Mouse (Mus musculus) megakaryocyte, embryonic 14.5 days (primary cell): ENCODE data around the gene Ror1. TPM values are rescaled to one million over a fixed set of nuclear protein-coding genes. Genes with fewer than 3 reads are reported as not detected.

Experiments
- H3K27me3 ChIP-seq: replicated peaks from 2 replicates; pipeline ENCODE3; 2012; ENCODE audit warnings: inconsistent platforms
- H3K36me3 ChIP-seq: replicated peaks from 2 replicates; pipeline ENCODE3; 2012; ENCODE audit warnings: low read length, inconsistent platforms, mixed read lengths
- H3K4me1 ChIP-seq: 2 replicates; pipeline ENCODE4 v1.6.1; 2012; ENCODE audit warnings: inconsistent platforms
- H3K4me3 ChIP-seq: replicated peaks from 2 replicates; pipeline ENCODE3; 2012; ENCODE audit warnings: moderate library complexity, mild to moderate bottlenecking, inconsistent platforms
- H3K9me3 ChIP-seq: 2 replicates; pipeline ENCODE4 v1.6.1; 2012; ENCODE audit warnings: inconsistent platforms
- FLI1 ChIP-seq: IDR thresholded peaks from 2 replicates; pipeline ENCODE4 v1.6.1; 2012; ENCODE audit warnings: low read length, inconsistent platforms, mixed read lengths
- GATA1 ChIP-seq: IDR thresholded peaks from 3 replicates; pipeline ENCODE4 v1.6.1; 2012; ENCODE audit warnings: mixed read lengths, low read length, inconsistent platforms, borderline replicate concordance
- polyA plus RNA-seq: library from polyadenylated mRNA; stranded (reverse); fragments of >175 nt; gene quantifications from 2 replicates; pipeline ENCODE4 v1.2.3, GENCODE M21; 2012; ENCODE audit warnings: low replicate concordance; ENCODE audit not compliant: insufficient read depth

Gene Ror1
- polyA plus RNA-seq, 1 experiment, result not detected

DNA sequence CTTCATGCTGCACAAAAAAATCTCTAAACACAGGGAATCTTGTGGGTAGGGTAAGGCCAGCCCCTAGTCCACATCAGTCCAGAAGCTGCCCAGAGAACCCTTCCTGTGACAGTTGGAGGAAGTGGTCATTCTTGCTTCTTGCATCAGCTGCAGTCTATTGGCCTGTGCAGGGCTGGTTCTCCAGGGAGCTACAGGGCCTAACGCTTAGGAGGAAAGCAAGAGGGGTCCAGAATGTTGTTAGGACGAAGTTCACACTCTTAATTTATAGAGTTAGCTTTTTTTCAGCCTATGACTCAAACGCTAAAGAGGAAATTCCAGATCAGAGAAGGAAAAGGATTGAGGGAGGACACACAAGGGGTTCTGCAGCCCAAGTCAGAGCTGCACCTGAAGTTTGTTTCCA is 351.3 kb downstream of the Ror1 start:
- Histone ChIP-seq H3K9me3 (peaks cover 10% of the 10 kb centered on the region), H3K27me3 (no peaks in the 10 kb centered on the region), H3K4me1 (no peaks in the 10 kb centered on the region), H3K4me3 (no peak overlapping the region), H3K36me3 (no peaks in the 10 kb centered on the region)
- TF ChIP-seq GATA1, result no peak
- no peak for TF ChIP-seq FLI1

DNA sequence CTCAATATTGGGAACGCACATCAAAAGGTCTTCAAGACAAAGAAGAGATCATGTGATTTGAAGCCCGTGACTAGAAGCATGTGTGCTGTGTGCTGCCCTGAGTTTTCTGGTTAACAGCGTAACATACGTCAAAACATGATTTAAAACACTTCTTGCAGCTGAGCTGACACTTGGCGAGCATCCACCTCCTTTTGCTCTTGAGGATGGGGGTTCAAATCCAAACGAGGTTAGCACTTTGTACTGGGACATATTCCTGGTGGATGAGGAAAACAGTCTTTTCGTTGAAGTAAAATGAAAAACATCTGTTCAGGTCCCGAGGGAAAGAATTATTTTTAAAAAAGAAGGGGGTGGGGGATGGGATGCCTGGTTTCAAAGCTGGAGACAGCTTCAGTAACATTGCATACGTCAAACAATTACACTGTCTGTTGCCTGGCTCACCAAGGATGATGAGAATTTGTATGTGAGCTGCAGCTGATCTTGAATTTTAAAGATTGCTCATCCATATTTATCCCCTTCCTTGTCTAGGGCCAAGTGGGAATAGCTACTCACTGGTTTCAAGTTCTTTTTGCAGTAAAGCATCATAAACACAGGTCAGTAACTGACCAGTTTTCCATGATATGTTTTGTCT is 367.0 kb downstream of the Ror1 start:
- no peak overlapping the region for H3K4me3 ChIP-seq
- H3K36me3 ChIP-seq, result no peaks in the 10 kb centered on the region
- no peaks in the 10 kb centered on the region for H3K27me3 ChIP-seq
- H3K4me1 ChIP-seq, result no peaks in the 10 kb centered on the region
- TF ChIP-seq GATA1 (no peak), FLI1 (no peak)
- H3K9me3 ChIP-seq, result no peaks in the 10 kb centered on the region

DNA sequence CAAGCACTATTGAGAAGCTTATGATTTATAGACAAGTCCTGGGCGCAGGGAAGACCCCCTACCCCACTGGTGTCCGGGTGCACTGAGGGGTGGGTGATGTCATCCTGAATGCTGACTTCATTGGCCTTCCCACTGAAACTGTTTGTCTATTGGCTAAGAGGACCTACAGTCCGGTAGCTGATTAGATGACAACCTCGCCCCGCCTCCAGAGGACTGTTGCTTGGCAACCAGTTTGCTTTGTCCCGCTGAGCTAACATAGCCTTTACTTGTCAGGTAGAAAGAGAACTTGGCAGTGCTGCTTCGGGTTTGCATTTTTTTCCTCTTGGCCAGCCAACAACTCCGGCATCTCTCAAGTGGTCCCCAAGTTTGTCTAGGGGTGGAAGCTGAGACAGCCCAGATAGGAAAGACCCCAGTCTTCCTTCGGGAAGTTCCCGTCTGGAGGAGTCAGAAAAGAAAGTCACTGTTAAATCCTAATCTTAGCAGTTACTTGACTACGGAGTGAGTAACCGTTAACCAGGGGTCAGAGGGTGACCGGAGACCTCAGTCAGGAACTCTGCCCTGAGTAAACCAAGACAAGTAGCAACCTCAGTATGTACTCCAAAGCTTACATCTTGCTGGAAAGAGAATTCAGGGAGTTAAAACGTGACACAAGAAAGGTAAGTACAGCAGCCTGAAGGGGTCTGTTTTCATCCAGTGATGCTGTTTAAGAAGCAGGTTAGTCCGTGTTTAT is 383.2 kb downstream of the Ror1 start, which contains the start of gene Ube2u:
Gene Ube2u, plus strand, starts transcription at position 258 of the 730 bp plus-strand sequence.
- no peaks in the 10 kb centered on the region for H3K27me3 ChIP-seq
- H3K36me3 ChIP-seq, result no peaks in the 10 kb centered on the region
- no peaks in the 10 kb centered on the region for H3K4me1 ChIP-seq
- TF ChIP-seq GATA1 (no peak), FLI1 (no peak)
- H3K4me3 ChIP-seq, result no peak within 1 kb of the TSS
- H3K9me3 ChIP-seq, result no peaks in the 10 kb centered on the region

DNA sequence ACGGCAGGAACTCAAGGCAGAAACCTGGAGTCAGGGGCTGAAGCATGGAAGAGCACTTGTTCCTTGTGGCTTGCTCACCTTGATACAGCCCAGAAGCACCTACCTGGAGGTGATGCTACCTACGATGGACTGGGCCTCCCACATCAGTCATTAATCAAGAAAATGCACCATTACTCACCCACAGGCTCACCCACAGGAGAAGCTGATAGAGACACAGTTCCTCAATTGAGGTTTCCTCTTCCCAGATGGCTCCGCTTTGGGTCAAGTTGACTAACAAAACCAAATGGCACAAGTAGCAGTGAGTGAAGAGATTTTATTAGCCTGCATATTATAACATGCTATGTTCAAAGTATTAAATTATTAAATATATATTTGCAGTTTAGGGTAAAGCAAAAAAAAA is 392.9 kb downstream of the Ror1 start:
- no peaks in the 10 kb centered on the region for H3K36me3 ChIP-seq
- no peaks in the 10 kb centered on the region for H3K27me3 ChIP-seq
- H3K9me3 ChIP-seq, result peaks cover 3% of the 10 kb centered on the region; the same call in 1 of the 2 replicates
- no peak overlapping the region for H3K4me3 ChIP-seq
- no peaks in the 10 kb centered on the region for H3K4me1 ChIP-seq
- TF ChIP-seq GATA1 (no peak), FLI1 (no peak)

Other genes with a start within 250 kb of the Ror1 start
- 20.2 and 35.7 TPM in 2 replicates for gene Pgm1, start 166.4 kb upstream of the Ror1 start, polyA plus RNA-seq
- gene Itgb3bp, start 166.0 kb upstream of the Ror1 start, polyA plus RNA-seq, result 1.1 TPM in 1 of 2 replicates, not detected in the other